Mouse (Mus musculus) central nervous system, embryonic 14 days (tissue): Measurements from ENCODE around the gene Dpp3. TPM values are rescaled to one million over a fixed set of nuclear protein-coding genes. Genes with fewer than 3 reads are reported as not detected.

Source experiments
- polyA plus RNA-seq: library from polyadenylated mRNA; depleted of rRNA; stranded (reverse); fragments of >200 nt; gene quantifications from 2 replicates; pipeline ENCODE4 v1.2.3, GENCODE M21; 2012; rRNA removed

Gene Dpp3
- 110 and 111 TPM in 2 replicates for polyA plus RNA-seq

GRCm38 (mm10) chr19:4927904-4928531 is at the start of gene Dpp3:
TSS of gene Dpp3 (minus strand) at chr19:4928287.

DNA sequence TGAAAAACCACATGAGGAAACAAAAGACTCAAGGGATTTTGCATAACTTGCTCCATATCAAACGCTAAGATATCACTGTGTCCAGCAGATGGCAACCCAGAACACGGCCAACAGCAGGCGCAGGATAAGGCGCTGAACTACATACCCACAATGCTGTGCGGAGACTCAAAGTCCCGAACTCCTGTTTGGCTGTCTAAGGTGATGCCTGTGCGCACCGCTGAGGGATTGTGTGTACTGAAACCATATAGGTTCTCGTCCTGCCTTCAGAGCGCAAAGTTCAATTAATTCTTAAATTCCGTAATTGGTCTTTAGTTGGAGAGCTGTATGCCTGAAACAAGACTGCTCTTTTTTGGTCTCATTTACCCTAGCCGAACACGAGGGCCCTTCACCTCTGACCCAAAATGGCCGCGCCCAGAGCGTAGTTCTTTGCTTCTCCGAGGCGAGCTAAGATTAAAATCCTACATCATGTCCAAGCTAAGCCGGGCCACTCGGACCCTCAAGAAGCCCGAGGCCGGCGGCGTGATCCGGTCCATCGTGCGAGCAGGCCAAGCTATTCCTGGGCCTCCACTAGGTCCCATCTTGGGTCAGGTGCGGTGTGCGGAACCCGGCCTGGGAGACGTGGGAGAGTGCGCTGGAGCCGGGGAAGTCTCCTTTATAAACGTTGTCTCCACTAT is 34.0 kb upstream of the Dpp3 start, which contains the start of gene Mrpl11:
Gene Mrpl11 (plus strand): TSS at position 220 of the 674 bp plus-strand sequence.

DNA sequence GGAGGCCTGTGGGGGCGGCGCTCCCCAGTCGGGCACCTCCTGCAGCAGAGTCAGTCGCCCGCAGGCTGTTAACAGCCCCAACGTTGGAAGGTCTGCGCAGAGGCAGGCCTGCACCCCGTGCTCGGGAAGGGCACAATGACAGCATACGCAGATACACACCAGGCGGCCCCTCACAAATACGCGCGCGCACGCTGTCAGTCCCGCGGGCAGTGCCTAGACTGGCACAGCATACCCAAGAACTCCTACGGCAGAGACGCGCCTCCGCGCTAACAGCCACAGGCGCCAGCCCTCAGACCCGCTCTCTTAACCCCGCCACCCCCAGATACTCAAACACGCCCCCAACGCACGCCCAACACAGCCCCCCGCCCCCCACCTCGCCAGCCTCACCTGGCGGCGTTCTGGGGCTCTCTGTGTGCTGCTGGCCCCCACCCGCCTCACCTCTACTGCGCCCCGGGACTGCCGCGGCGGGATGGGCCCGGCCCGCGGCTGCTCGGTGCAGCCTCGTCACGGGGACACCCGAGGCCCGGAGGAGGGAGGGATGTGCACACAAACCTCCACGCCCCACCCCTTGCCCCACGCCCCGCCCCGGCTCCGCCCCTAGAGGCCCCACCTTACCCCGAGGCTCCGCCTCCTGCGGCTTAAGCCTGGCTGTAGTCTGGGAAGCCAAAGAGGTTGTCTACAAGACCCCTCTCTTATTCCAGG is 14.6 kb upstream of the Dpp3 start, which contains the start of gene Peli3:
Gene Peli3 (minus strand): TSS at position 577 of the 702 bp plus-strand sequence.

DNA sequence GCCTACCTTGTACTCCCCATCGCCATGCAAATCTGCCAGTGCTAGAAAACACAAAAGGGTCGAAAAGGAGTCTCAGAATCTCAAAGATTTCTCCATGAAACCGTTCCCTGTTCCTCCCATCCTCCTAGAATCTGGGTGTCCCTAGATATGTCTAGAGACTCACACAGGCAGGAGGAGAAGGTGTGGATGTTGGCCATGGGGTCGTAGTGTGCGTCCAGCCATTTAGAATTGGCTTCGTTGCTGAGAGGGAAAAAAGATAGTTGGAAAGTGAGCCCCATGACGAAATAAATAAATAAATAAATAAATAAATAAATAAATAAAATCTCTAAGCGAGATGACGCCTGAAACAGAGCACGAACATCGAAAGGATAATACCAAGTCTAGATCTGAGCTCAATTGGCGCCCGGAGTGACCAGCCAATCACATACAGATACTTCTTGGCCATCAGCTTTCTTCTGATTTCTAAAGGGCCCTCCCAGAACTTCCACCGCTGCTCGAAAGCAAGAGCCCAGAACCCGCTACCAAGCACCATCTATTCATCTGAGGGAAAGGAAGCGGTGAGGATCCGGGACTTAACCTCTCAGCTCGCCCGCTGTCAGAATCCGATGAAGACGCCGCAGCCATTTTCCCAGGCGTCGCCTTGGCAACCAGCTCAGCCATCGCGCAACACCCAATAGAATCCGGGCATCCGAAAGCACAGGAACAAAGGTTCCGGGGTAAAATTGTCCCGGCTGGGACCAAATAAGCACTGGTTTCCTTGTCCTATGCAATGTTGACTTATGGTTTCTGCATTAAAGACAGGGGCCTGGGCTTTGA is 21.9 kb downstream of the Dpp3 start, which contains the start of gene Bbs1:
Gene Bbs1 (minus strand): TSS at position 650 of the 816 bp plus-strand sequence.

DNA sequence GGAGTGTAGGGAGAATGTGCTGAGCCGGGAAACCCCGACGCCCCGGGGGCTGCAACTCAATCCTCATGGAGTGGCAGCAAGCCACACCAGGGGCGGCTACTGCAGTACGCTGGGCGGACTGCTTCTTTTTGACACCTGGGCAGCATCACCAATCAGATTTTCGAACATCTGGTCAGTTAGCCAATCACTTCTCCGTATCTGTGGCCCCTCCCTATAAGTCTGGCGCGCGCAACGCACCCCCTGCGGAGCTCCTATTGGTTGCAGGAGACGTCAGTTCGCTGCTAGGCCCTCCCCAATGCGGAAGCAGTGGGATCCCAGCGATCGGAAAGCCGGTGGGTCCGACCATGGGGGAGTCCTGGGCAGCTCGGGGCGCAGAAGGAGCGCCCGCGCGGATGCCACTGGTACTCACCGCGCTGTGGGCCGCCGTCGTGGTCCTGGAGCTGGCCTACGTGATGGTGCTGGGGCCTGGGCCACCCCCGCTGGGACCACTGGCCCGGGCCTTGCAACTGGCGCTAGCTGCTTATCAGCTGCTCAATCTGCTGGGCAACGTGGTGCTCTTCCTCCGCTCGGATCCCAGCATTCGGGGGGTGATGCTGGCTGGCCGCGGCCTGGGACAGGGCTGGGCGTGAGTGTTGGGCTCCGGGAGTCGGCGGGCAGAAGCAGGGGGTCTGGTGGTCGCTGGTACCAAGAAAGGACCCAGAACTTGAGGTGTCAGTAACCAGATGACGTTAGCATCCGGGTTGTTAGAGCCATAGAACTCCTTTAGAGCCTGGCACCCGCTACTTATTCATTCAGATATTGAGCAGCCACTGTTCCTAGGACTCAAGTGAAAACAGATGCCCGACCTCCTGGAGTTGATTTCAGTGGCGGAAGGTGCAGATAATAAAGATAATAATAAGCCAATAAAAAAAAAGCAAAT is 49.4 kb downstream of the Dpp3 start, which contains the start of gene Zdhhc24:
Gene Zdhhc24 (plus strand): TSS at position 264 of the 919 bp plus-strand sequence.

GRCm38 (mm10) chr19:4877785-4878184 is 50.3 kb downstream of the Dpp3 start, which contains the start of gene Actn3:
TSS of gene Actn3 (minus strand) at chr19:4877909.

Other genes starting within 250 kb of the Dpp3 start
- 4.1 and 4.2 TPM in 2 replicates for gene Gm960, start 229.6 kb downstream of the Dpp3 start, polyA plus RNA-seq
- 33.1 and 35.5 TPM in 2 replicates for gene Sptbn2, start 217.1 kb downstream of the Dpp3 start, polyA plus RNA-seq
- 89.3 and 101 TPM in 2 replicates for gene Rbm4b, start 171.8 kb downstream of the Dpp3 start, polyA plus RNA-seq
- 150 and 168 TPM in 2 replicates for gene Rbm4, start 134.4 kb downstream of the Dpp3 start, polyA plus RNA-seq
- gene Gm21992, start 116.7 kb downstream of the Dpp3 start, polyA plus RNA-seq = 17.5 and 26.3 TPM in 2 replicates
- gene Rbm14, start 116.7 kb downstream of the Dpp3 start, polyA plus RNA-seq = 59.1 and 61.9 TPM in 2 replicates
- 44.2 and 54.2 TPM in 2 replicates for gene Ccs, start 89.0 kb downstream of the Dpp3 start, polyA plus RNA-seq
- 0.28 and 0.48 TPM in 2 replicates for gene Ccdc87, start 88.9 kb downstream of the Dpp3 start, polyA plus RNA-seq
- 58.6 and 72.9 TPM in 2 replicates for gene Ctsf, start 73.2 kb downstream of the Dpp3 start, polyA plus RNA-seq
- 1.3 and 2.9 TPM in 2 replicates for gene Actn3, start 50.4 kb downstream of the Dpp3 start, polyA plus RNA-seq
- 33.2 and 34.5 TPM in 2 replicates for gene Zdhhc24, start 49.6 kb downstream of the Dpp3 start, polyA plus RNA-seq
- gene Bbs1, start 21.7 kb downstream of the Dpp3 start, polyA plus RNA-seq = 18.7 and 18.8 TPM in 2 replicates
- gene Peli3, start 14.8 kb upstream of the Dpp3 start, polyA plus RNA-seq = 8.6 and 9.1 TPM in 2 replicates
- gene Mrpl11, start 33.9 kb upstream of the Dpp3 start, polyA plus RNA-seq = 86.3 and 93.6 TPM in 2 replicates
- gene Npas4, start 62.0 kb upstream of the Dpp3 start, polyA plus RNA-seq = 4.5 and 4.8 TPM in 2 replicates
- gene Slc29a2, start 95.6 kb upstream of the Dpp3 start, polyA plus RNA-seq = 22.4 and 26.9 TPM in 2 replicates
- 34.8 and 39.6 TPM in 2 replicates for gene B4gat1, start 110.5 kb upstream of the Dpp3 start, polyA plus RNA-seq
- gene AC124502.3, start 110.6 kb upstream of the Dpp3 start, polyA plus RNA-seq = 2.7 and 3.4 TPM in 2 replicates
- gene Brms1, start 113.1 kb upstream of the Dpp3 start, polyA plus RNA-seq = 41.3 and 46.9 TPM in 2 replicates
- gene Rin1, start 122.2 kb upstream of the Dpp3 start, polyA plus RNA-seq = 3.0 and 3.7 TPM in 2 replicates
- 18.0 and 35.0 TPM in 2 replicates for gene Cd248, start 139.8 kb upstream of the Dpp3 start, polyA plus RNA-seq
- 6.5 and 8.1 TPM in 2 replicates for gene Tmem151a, start 157.2 kb upstream of the Dpp3 start, polyA plus RNA-seq
- 65.4 and 72.8 TPM in 2 replicates for gene Yif1a, start 160.3 kb upstream of the Dpp3 start, polyA plus RNA-seq
- gene Cnih2, start 170.2 kb upstream of the Dpp3 start, polyA plus RNA-seq = 313 and 334 TPM in 2 replicates
- gene Rab1b, start 178.8 kb upstream of the Dpp3 start, polyA plus RNA-seq = 175 and 180 TPM in 2 replicates
- gene Klc2, start 190.3 kb upstream of the Dpp3 start, polyA plus RNA-seq = 109 and 115 TPM in 2 replicates